Mouse (Mus musculus): ENCODE results near the gene Cacna1f.

Gene Cacna1f

DNA sequence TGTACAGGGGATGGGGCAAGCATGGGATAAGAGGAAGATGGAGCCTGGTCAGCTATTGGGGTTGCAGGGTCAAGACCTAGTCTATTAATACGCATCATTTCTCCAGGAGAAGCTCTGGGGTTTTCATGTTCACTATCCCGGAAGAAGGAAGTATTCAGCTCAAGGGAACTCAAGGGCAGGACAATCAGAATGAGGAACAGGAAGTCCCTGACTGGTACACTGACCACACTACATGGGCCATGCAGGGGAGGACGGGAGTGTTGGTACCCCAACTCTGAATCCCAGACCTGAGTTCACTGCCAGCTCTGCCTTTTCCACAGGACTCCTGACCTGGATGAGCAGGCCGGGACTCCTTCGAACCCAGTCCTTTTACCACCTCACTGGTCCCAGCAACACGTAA is 25.7 kb downstream of the Cacna1f start:
- DNase-seq (ENCODE audit: low spot score), result no peak

DNA sequence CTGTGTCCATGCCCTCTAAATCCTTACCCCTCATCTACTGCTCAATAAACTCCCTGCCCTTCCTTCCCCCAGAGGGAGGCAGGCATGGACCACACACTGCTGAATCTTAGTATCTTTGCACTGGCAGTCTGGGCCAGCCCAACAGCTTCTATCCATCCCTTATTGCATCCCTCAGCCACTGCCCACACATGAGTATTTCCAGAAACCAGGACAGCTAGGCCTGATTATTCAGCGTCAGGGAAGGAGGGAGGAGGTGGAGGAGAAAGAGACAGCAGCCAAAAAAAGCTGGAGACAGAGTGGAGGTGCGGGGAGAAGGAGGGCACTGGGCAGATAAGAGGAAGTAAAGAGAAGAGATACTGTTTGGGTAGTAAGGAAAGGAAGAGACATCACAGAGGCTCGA is 28.2 kb downstream of the Cacna1f start:
- no peak for DNase-seq (ENCODE audit: low spot score)

DNA sequence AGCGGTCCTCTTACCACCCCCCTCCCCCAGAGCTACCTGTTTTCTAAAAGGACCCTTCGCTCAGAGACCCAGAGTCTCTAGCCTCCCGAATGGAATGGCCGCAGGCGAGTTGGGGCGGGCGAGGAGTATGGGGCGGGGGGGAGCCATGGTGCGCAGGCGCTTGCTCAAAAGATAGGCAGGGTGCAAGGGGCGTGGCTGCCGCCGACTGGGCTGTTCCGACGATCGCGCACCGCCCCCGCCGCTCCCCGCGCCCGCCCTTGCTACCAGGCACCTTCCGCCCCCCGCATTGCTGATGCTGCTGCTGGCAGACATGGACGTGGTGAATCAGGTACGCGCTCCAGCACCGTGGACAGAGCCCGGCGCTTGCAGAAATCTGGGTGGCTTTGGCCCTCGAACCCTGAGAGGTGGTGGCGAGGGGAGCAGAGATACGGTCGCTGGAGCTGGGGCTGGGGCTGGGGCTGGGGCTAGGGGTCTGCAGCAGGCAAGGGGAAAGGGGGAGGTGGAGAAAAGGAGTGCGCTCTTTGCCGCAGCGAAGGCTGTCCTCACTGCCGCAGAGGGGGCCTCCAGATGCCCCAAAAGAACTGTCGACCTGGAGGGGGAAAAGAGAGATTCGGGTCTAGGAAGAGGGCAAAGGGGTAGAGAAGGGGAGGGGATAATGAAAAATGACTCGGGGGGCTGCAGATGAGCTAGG is 31.7 kb downstream of the Cacna1f start, which contains the start of gene Syp:
TSS of gene Syp (plus strand) at position 71 of the 691 bp plus-strand sequence.
- DNase-seq (ENCODE audit: low spot score), result peak; percentile 74

DNA sequence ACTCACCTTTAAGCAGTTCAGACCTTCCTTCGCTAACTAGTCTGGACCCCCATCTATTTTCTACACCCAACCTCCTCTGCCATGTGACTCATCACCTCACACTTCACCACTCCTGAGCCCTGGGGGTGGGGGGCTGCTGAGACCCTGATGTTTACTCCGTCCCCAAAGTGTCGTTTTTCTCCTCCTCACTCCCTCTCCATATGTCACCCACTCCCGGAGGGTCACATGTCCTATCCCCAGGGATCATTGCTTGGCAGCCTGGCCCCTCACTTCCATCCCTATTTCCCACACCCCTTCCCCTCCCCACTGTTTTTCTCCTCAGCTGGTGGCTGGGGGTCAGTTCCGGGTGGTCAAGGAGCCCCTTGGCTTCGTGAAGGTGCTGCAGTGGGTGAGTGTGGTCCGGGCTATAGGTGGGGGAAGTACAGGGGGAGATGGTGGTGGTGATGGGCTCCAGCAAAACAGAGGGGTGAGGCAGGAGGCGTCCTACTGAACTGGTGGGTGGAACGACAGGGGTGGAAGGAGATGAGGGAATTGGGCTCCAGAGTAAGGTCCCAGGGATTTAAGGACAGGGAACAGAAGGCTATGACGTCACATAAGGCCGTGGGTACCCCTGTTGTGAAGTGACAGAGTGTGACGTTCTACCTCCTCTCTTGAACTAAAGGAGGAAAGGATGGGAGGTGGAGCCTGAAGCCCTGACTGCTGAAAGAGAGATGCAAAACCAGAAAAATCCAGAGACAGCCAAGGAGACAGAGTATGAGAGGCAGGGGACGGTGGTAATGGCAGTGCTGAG is 32.8 kb downstream of the Cacna1f start:
- DNase-seq (ENCODE audit: low spot score), result no peak

DNA sequence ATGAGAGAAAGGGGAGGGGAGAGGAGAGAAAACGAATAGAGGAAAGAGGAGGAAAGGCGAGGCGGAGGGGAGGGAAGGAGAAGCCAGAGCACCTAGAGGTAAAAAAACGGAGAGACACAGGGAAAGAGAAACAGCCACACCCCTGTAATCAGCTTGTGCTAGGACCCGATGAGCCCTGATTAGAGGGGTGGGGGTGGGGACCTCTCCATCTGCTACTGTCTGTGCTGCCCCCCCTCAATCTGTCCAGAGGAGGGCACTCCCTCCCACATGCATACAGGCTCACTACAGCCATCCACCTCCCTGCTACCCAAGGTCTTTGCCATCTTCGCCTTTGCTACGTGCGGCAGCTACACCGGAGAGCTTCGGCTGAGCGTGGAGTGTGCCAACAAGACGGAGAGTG is 33.9 kb downstream of the Cacna1f start:
- no peak for DNase-seq (ENCODE audit: low spot score)

DNA sequence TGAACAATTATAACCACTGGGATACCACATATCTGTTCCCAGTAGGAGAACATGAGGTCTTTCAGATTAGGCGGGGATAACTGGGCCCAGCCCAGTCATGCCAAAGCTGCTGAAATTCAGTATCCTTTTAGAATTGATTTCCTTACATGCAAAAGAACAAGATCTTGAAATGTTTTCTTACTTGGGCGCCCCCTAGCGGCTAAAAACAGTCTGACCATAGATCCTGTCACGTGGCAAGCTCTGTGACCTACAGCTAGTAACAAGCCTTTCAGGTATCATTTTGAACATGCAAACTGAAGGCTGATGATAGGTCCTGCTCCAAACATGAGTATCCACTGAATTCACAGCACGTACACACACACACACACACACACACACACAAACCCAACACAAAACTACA is 38.5 kb downstream of the Cacna1f start:
- DNase-seq (ENCODE audit: low spot score), result peak; percentile 66

DNA sequence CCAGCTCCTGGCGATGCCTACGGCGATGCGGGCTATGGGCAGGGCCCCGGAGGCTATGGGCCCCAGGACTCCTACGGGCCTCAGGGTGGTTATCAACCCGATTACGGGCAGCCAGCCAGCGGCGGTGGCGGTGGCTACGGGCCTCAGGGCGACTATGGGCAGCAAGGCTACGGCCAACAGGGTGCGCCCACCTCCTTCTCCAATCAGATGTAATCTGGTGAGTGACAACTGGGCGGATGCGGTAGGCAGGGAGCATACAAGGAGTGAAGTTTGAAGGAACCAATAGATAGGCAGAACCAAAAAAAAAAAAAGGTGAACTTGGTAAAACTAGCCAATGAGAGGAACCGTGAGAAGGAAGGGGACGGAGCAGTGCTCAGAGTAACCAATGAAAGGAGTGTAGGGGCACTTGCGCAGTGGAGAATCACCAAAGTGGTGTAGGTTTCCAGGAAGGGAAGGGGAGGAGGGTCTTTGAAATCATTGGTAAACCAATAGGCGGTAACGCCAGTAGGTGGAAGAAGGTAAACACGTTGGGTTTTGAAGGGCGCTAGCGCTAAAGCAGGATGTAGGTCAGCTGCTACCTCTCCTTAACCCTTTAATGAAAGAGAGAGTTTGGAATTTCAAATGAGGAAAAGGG is 41.9 kb downstream of the Cacna1f start:
- peak; percentile 79 for DNase-seq (ENCODE audit: low spot score)

DNA sequence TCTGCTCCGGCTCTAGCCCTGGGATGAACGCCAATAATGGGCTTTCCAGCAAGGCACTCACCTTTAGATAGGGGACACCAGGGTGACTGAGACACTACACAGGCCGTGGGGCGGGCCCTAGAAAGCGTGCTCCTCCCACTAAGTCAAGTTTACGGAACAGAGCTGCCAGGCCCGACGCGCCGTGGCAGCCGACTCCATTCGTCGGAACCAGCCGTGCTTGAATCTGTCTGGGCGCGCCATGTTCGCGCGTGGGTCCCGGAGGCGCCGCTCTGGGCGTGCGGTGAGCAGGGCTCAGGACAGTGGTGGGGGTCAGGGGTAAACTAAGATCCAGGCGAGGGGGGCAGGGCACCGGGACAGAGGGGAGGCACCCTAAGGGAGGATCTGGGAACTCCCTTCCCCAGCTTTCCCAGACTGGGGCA is 50.3 kb downstream of the Cacna1f start, which contains the start of gene Prickle3:
TSS of gene Prickle3 (plus strand) at position 40 of the 419 bp plus-strand sequence.
- no peak for DNase-seq (ENCODE audit: low spot score)

DNA sequence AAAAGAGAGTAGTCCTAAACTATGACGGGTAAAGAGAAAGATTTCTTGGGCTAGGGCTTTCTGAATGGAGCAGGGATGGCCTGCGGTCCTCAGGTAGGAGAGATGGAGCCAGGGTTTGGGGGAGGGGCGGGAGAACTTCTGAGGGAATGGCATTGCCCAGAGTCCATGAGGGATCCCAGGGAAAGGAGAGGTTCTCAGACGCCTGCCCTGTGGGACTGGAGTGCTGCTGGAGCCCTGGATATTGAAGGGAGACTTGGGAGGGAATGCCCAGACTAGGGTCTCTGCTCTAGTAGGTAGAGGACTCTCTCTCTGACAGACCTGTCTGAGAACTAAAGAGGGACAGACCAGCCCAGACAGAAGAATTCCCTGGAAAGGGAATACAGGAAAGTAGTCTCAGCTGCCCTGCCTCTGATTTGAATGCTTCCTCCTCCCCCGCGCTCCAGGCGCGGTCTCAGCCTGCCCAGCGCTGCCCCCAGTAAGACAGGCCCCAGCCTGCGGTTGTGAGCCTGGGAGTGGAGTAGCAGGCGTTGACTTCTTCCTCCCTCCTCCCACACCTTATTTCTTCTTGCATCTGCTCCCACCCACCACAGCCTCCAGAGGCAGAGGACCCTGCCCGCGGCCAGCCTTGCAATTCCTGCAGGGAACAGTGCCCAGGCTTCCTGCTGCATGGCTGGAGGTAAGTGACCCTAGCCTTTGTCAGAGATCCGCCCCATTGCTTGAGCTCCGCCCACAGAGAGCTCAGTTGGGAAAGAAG is 51.3 kb downstream of the Cacna1f start:
- no peak for DNase-seq (ENCODE audit: low spot score)

DNA sequence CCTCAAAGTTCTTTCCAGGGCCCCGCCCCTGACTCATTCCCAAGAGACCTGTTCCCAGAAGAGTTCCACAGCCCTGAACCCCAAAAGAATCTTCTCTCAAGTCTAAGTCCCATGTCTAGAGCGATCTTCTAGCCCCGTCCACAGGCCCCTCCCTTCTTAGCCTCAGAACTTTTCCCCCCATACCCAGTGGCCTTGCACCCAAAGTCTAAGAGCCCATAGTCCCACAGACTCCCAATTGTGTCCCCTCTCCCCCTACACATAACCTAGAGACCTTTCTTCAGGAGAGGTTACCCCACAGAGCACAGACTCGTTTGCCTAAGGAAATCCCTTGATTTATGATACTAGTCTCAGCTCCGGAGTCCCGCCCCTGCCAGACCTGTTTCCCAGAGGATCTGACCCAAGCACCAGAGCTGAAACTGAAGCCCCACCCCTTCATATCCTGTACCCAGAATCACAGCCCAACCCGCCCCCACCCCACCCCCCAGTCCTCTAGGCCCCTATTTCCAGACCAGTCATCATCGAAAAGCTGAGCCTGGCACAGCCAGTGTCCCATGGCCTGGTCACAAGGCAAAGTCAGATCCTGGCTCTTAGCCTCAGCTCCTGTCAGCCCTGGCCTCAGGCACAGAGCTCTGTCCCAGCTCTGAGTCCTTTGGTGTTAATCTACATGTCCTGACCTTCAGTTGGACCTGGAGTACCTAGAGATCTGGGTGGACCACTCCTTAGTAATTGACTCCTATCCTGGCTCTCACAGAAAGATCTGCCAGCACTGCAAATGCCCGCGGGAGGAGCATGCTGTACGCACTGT is 52.1 kb downstream of the Cacna1f start:
- no peak for DNase-seq (ENCODE audit: low spot score)

DNA sequence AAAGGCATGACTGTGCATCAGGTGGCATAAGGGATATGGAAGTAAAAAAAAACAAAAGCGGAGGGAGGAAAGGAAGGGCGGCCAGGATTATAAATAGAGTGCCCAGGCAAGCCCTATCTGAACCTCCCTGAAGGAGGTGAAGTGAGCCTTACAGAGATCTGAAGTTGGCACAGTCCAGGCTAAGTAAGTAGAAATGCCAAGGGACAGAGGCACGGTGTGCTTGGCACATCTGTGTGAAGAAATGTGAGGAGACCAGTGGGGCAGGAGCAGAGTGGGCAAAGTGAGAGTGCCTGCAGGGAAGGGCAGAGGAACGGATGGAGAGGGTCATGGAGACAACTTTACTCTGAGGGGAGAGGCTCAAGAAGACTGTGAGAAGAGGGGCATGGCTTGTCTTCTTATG is 54.2 kb downstream of the Cacna1f start:
- DNase-seq (ENCODE audit: low spot score), result no peak

DNA sequence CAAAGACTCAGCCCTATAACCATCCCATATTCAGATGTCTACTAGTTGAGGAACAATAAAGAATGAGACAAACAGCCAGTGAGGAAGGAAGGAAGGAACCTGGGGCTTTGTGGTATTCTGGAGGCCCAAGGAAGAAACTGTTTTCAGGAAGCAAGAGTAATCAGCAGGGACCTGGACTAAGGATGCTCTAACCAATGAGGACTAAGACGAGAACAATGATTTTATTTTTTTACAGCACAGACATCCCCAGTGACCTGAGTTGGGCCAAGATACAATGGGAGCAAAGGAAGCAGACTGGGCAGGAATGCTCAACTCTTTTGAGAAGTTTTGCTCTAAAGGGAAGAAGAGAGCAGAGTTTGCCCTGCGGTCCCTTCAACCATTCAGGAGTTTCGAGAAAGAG is 56.1 kb downstream of the Cacna1f start:
- DNase-seq (ENCODE audit: low spot score), result no peak

DNA sequence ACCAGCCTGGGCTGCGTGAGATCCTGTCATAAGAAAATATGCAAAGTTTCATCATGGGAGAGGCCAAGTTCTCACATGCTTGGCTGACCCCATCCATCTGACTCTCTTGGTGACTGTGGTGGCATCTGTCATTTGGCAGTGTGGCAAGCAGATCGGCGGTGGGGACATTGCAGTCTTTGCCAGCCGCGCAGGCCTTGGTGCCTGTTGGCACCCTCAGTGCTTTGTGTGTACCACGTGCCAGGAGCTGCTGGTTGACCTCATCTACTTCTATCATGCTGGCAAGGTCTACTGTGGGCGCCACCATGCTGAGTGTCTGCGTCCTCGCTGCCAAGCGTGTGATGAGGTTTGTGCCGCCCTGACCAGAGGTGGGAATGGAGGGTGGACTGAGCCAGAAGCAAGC is 57.9 kb downstream of the Cacna1f start:
- no peak for DNase-seq (ENCODE audit: low spot score)

DNA sequence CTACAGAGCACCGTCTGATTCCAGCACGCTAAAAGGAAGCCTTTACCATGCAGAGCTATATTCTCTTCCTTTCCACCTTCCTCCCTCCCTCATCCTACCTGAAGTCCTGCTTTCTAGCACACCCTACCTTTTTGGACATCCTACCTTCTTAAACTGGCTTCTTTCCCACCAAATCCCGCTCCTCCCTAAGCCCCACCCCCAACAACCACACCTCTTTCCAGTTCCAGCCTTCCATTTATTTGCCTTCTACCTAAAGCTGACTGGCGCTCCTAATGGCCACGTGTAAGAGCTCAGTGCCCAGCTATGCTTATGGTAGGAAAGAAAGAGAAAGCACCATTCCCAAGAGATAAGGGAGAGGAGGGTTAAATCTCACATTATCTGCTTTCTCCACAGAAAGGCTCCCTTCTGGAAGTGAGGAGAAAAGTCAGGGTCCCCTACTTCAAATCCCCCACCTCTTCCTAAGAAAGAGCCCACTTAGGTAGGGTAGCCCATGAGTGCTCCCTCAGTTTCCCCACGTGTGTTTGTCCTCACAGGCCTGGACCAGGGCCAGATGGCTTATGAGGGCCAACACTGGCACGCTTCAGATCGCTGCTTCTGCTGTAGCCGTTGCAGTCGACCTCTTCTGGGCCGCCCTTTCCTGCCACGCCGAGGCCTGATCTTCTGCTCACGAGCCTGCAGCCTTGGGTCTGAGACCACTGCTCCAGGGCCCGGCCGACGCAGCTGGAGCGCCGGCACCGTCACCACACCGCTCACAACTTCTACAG is 59.0 kb downstream of the Cacna1f start:
- no peak for DNase-seq (ENCODE audit: low spot score)

DNA sequence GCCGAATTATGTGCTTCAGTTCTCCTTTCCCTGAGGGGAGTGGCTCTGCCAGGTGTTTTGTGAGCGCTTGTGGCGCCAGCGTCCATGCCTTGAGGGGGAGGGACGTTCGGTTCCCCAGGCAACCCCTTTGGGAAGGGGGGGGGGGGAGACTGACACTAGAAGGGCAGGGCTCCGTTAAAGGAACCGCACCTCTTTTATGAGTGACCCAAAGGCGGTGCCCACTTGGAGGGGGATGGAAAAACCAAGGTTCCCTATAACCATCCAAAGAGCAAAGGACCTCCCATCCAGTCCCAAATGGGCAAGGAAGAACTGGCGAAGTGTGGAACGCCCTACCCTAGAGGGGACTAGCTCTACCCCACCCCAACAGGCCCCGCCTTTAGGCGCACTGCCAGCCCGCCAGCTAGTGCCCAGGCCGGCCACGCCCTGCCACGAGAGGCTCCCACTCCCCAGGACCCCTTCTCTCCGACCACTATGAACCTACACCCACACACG is 63.6 kb downstream of the Cacna1f start:
- no peak for DNase-seq (ENCODE audit: low spot score)

DNA sequence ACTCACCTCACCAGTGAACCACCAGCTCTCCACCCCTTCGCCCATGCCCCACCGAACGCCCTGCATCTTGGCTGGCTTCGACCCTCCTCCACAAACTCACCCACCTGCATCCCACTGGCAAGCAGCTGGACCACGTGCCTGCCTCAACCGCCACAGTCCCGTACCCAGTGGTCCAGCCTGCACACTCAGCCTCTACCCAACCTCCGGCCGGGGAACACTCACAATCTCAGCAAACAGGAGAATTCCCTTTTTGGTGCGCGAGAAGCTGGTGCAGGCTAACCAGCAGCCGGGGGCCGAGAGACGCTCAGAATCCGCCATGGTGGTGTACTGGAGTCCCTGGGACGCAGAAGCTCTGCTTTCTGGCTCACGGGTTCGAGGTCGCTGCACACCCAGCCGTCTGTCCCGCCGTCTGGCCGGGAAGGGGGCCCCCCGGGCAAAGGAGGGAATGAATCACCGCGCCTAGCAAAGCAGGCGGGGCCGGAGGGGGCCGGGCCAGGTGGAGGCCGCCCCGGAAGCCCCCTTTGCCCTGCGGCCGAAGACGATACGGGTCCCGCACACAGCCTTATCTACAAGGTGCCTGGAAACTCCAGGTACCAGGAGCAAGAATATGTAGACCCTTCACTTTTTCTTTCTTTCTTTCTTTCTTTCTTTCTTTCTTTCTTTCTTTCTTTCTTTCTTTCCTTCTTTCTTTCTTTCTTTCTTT is 64.2 kb downstream of the Cacna1f start, which contains the start of gene Plp2:
TSS of gene Plp2 (minus strand) at position 470 of the 703 bp plus-strand sequence.
- DNase-seq (ENCODE audit: low spot score), result no peak

DNA sequence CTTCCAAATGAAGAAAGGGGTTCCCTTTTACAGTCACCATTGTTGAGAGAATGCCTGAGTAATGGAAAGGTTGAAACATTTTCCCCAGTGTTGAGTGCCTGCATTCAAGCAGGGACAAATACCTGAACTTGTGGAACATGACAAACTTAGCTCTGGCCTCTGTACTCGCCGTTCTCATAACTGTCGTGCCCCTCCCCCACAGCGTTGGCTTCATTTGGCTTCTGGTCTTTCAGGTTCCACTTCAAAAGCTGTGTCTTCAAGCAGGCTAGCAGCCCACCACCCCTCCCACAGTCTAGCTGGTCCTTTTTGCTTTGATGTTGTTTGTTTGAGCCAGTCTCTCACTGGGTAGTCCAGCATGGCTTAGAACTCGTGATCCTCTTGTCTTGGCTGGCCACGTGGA is 65.9 kb downstream of the Cacna1f start:
- DNase-seq (ENCODE audit: low spot score), result no peak

DNA sequence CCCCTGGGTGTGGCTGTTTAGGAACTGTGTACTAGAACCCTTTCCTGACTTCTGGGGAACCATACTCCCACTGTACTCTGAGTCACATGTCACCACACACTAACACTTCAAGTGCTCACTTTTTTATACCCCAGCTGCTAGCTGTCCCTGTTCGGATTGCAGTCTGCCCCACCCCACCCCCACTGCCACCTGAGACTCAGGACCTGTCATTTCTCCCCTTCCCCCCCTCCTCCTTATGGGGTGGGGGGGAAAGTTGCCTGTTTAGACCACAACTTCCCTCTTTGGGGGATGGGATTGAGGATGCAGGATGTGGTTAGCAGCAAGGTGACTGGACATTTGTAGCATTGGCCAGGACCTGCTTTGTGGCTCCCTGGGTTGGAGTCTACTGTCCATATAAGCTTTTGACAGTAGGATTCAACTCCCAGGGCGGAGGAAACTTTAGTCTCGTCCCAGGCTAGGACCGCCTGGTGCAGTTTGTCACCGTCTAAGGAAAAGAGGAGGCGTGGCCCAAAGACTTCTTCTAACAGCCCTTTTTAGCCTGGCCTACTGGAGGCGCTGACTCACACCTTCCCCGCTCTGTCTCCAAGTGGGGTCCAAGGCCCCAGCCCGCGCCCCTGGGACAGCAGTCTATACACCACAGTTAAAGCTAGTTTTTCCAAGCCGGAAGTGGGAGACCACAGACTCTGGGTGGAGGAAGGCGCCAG is 66.8 kb downstream of the Cacna1f start:
- DNase-seq (ENCODE audit: low spot score), result no peak

Measured in left cerebral cortex, adult 11 months (tissue).